Mouse (Mus musculus) limb, embryonic 14.5 days (tissue): ENCODE measurements around the gene Homer2. TPM values are rescaled to one million over a fixed set of nuclear protein-coding genes. Genes with fewer than 3 reads are reported as not detected.
A peak's percentile ranks its signal among the peaks of the same experiment; 100 is the strongest.

ENCODE experiments used
- ATAC-seq: fragments of 200-750 bp; cut with Nextera tagmentation; 2 replicates; pipeline ENCODE4 v1.8.0; 2017; ENCODE audit warnings: low read depth, moderate number of reproducible peaks, moderate TSS enrichment; ENCODE audit not compliant: low FRiP score
- DNase-seq: peaks from one replicate; pipeline ENCODE4 v3.0.0-alpha.2; 2015; ENCODE audit warnings: low spot score
- H3K27ac ChIP-seq: fragments of 300-500 bp; sonication (generic); replicated peaks from 2 replicates; pipeline ENCODE4 v1.5.1; 2014; ENCODE audit warnings: low read depth, mild to moderate bottlenecking, low read length, moderate library complexity, mixed read lengths
- H3K27me3 ChIP-seq: fragments of 300-500 bp; sonication (generic); 2 replicates; pipeline ENCODE4 v1.6.1; 2014; ENCODE audit warnings: low read length, mixed read lengths; ENCODE audit not compliant: control insufficient read depth, insufficient read depth
- H3K36me3 ChIP-seq: fragments of 300-500 bp; sonication (generic); 2 replicates; pipeline ENCODE4 v1.6.1; 2014; ENCODE audit warnings: mild to moderate bottlenecking, low read length, moderate library complexity, mixed read lengths; ENCODE audit not compliant: control insufficient read depth, insufficient read depth
- H3K4me1 ChIP-seq: fragments of 300-500 bp; sonication (generic); 2 replicates; pipeline ENCODE4 v1.6.1; 2014; ENCODE audit warnings: antibody characterized with exemption, low read length, mixed read lengths; ENCODE audit not compliant: control insufficient read depth, insufficient read depth
- H3K4me2 ChIP-seq: fragments of 300-500 bp; sonication (generic); replicated peaks from 2 replicates; pipeline ENCODE4 v1.6.1; 2014; ENCODE audit warnings: low read depth, mild to moderate bottlenecking, low read length, moderate library complexity; ENCODE audit not compliant: severe bottlenecking
- H3K4me3 ChIP-seq: fragments of 300-500 bp; sonication (generic); replicated peaks from 2 replicates; pipeline ENCODE4 v1.5.1; 2014; ENCODE audit warnings: low read length
- H3K9ac ChIP-seq: fragments of 300-500 bp; sonication (generic); 2 replicates; pipeline ENCODE4 v1.6.1; 2014; ENCODE audit warnings: mild to moderate bottlenecking, low read depth, low read length, moderate library complexity; ENCODE audit not compliant: severe bottlenecking
- H3K9me3 ChIP-seq: fragments of 300-500 bp; sonication (generic); 2 replicates; pipeline ENCODE4 v1.6.1; 2016; ENCODE audit warnings: low read length; ENCODE audit not compliant: control insufficient read depth
- POLR2A ChIP-seq: fragments of 200-500 bp; IDR thresholded peaks from 2 replicates; pipeline ENCODE4 v1.8.0; 2012; ENCODE audit warnings: inconsistent platforms, mild to moderate bottlenecking, moderate library complexity, borderline replicate concordance; ENCODE audit not compliant: insufficient read depth, insufficient read length; ENCODE audit errors: extremely low read depth
- WGBS: fragments of 180-500 bp; shearing (Covaris S2); extraction: QIAGEN DNeasy Blood & Tissue Kit; methylation state at CpG from one replicate; pipeline ENCODE4 v1.1.7; 2014; 5-methylcytosine and 5-hydroxymethylcytosine counted together
- polyA plus RNA-seq, 2 experiments: library from polyadenylated mRNA; depleted of rRNA in 1 of 2; stranded (reverse) in 1 of 2; unstranded in 1 of 2; fragments of >200 nt; fragmentation: Nextera tagmentation in 1 of 2; extraction: Ambion mirVana in 1 of 2; gene quantifications; 2 replicates each; pipeline versions ENCODE4 v1.2.1 to v1.2.3; 2012 to 2014

Gene Homer2
- polyA plus RNA-seq, 2 experiments: 15.5 to 25.8 TPM

GRCm38 (mm10) chr7:81578413-81578812 is 128.9 kb downstream of the Homer2 start:
- Histone ChIP-seq H3K9ac (no peak overlapping the region), H3K4me1 (no peaks in the 10 kb centered on the region), H3K27me3 (no peaks in the 10 kb centered on the region), H3K27ac (no peak overlapping the region), H3K9me3 (no peaks in the 10 kb centered on the region), H3K4me3 (no peak overlapping the region), H3K36me3 (peaks cover 16% of the 10 kb centered on the region), H3K4me2 (no peak overlapping the region)
- ATAC-seq (no peak), DNase-seq (no peak)
- TF ChIP-seq POLR2A: no peak
- WGBS: 88% methylated on average over 7 of the region's 7 CpGs

- 91% methylated on average over 3 of the region's 3 CpGs for WGBS
Measured at GRCm38 (mm10) chr7:81577872-81578271, 129.5 kb downstream of the Homer2 start.

GRCm38 (mm10) chr7:81575606-81576005 is 131.7 kb downstream of the Homer2 start:
- H3K4me2 ChIP-seq: no peak overlapping the region
- no peaks in the 10 kb centered on the region for H3K9me3 ChIP-seq
- no peak for DNase-seq
- 92% methylated on average over 10 of the region's 10 CpGs for WGBS
- H3K27ac ChIP-seq: no peak overlapping the region
- no peak overlapping the region for H3K9ac ChIP-seq
- TF ChIP-seq POLR2A: no peak
- peaks cover 5% of the 10 kb centered on the region for H3K4me1 ChIP-seq
- H3K27me3 ChIP-seq: no peaks in the 10 kb centered on the region
- H3K4me3 ChIP-seq: no peak overlapping the region
- H3K36me3 ChIP-seq: peaks cover 16% of the 10 kb centered on the region
- ATAC-seq: no peak

More at GRCm38 (mm10) chr7:81577872-81578271, 129.5 kb downstream of the Homer2 start:
- Histone ChIP-seq H3K36me3 (peaks cover 16% of the 10 kb centered on the region), H3K9ac (no peak overlapping the region), H3K9me3 (no peaks in the 10 kb centered on the region), H3K4me1 (no peaks in the 10 kb centered on the region), H3K27ac (no peak overlapping the region), H3K4me3 (no peak overlapping the region), H3K27me3 (no peaks in the 10 kb centered on the region), H3K4me2 (no peak overlapping the region)
- ATAC-seq: no peak
- no peak for DNase-seq
- TF ChIP-seq POLR2A: no peak

GRCm38 (mm10) chr7:81573821-81574220 is 133.5 kb downstream of the Homer2 start:
- no peak overlapping the region for H3K4me3 ChIP-seq
- ATAC-seq (no peak), DNase-seq (no peak)
- WGBS: 92% methylated on average over 9 of the region's 9 CpGs
- no peaks in the 10 kb centered on the region for H3K27me3 ChIP-seq
- H3K4me1 ChIP-seq: peaks cover 5% of the 10 kb centered on the region
- TF ChIP-seq POLR2A: no peak
- H3K36me3 ChIP-seq: peaks cover 16% of the 10 kb centered on the region
- no peak overlapping the region for H3K9ac ChIP-seq
- no peak overlapping the region for H3K27ac ChIP-seq
- no peak overlapping the region for H3K4me2 ChIP-seq
- no peaks in the 10 kb centered on the region for H3K9me3 ChIP-seq

- TF ChIP-seq POLR2A: no peak
- peaks cover 5% of the 10 kb centered on the region for H3K4me1 ChIP-seq
- no peak for ATAC-seq
- no peak for DNase-seq
- no peak overlapping the region for H3K4me2 ChIP-seq
- 85% methylated on average over 6 of the region's 6 CpGs for WGBS
- no peak overlapping the region for H3K4me3 ChIP-seq
- H3K9me3 ChIP-seq: no peaks in the 10 kb centered on the region
- H3K9ac ChIP-seq: no peak overlapping the region
- H3K36me3 ChIP-seq: peaks cover 15% of the 10 kb centered on the region
- H3K27ac ChIP-seq: no peak overlapping the region
- H3K27me3 ChIP-seq: no peaks in the 10 kb centered on the region
Measured at GRCm38 (mm10) chr7:81573397-81573796, 133.9 kb downstream of the Homer2 start.

- ATAC-seq (no peak), DNase-seq (no peak)
- H3K27ac ChIP-seq: no peak overlapping the region
- no peak for TF ChIP-seq POLR2A
- H3K4me3 ChIP-seq: no peak overlapping the region
- no peaks in the 10 kb centered on the region for H3K27me3 ChIP-seq
- peak overlapping the region; percentile 84; the same call in 1 of the 2 replicates for H3K4me2 ChIP-seq
- peaks cover 10% of the 10 kb centered on the region for H3K36me3 ChIP-seq
- H3K9ac ChIP-seq: no peak overlapping the region
- no peaks in the 10 kb centered on the region for H3K9me3 ChIP-seq
- peaks cover 5% of the 10 kb centered on the region for H3K4me1 ChIP-seq
- whole genome bisulfite sequencing: 79% methylated on average over 6 of the region's 6 CpGs
Measured at GRCm38 (mm10) chr7:81572610-81573268, 134.6 kb downstream of the Homer2 start.
